Mouse (Mus musculus): ENCODE measurements at regions not wholly inside any gene's neighbourhood (a gene's known extent, or its start where the extent isn't known, plus 50 kb on each side); places are given as distances from the start of the nearest gene placed in this dataset.

- TF ChIP-seq POLR2A (IDR thresholded peaks at IDR 0.05; ENCODE audit: low read depth, low read length) (no peak), CTCF (conservative IDR thresholded peaks at IDR 0.05; ENCODE audit: insufficient read depth, insufficient read length, low read depth, low read length) (no peak)
Measured at GRCm38 (mm10) chr13:10991151-10991550, 630.5 kb upstream of the Chrm3 start.

Data from kidney, adult 2 months (tissue).